Mouse (Mus musculus) stomach, embryonic 14.5 days (tissue): ENCODE measurements at regions not wholly inside any gene's neighbourhood (a gene's known extent, or its start where the extent isn't known, plus 50 kb on each side); places are given as distances from the start of the nearest gene placed in this dataset.
"Not testable (repeated sequence)": the region's sequence is repeated elsewhere in the genome, so short reads cannot be mapped to it uniquely, and the experiment has no call there.

Source experiments
- ATAC-seq: fragments of 200-750 bp; cut with Nextera tagmentation; 2 replicates; pipeline ENCODE4 v1.8.0; 2017; ENCODE audit warnings: low read depth, moderate TSS enrichment; ENCODE audit not compliant: insufficient number of reproducible peaks, insufficient read depth, low FRiP score
- H3K27ac ChIP-seq: fragments of 300-500 bp; sonication (generic); 2 replicates; pipeline ENCODE4 v1.5.1; 2014; ENCODE audit warnings: mild to moderate bottlenecking, low read length, moderate library complexity, mixed read lengths
- H3K27me3 ChIP-seq: fragments of 300-500 bp; sonication (generic); 2 replicates; pipeline ENCODE4 v1.6.1; 2014; ENCODE audit warnings: low read length, control low read depth, mixed read lengths; ENCODE audit not compliant: control insufficient read depth, insufficient read depth
- H3K36me3 ChIP-seq: fragments of 300-500 bp; sonication (generic); 2 replicates; pipeline ENCODE4 v1.6.1; 2014; ENCODE audit warnings: mild to moderate bottlenecking, control low read depth, low read length, moderate library complexity, mixed read lengths; ENCODE audit not compliant: control insufficient read depth, insufficient read depth
- H3K4me1 ChIP-seq: fragments of 300-500 bp; sonication (generic); 2 replicates; pipeline ENCODE4 v1.6.1; 2014; ENCODE audit warnings: low read length, control low read depth, mixed read lengths; ENCODE audit not compliant: control insufficient read depth, insufficient read depth
- H3K4me2 ChIP-seq: fragments of 300-500 bp; sonication (generic); replicated peaks from 2 replicates; pipeline ENCODE4 v1.6.1; 2014; ENCODE audit warnings: low read depth, low read length, control low read depth
- H3K4me3 ChIP-seq: fragments of 300-500 bp; sonication (generic); 2 replicates; pipeline ENCODE4 v1.5.1; 2014; ENCODE audit warnings: low read depth, low read length, control low read depth
- H3K9ac ChIP-seq: fragments of 300-500 bp; sonication (generic); replicated peaks from 2 replicates; pipeline ENCODE4 v1.6.1; 2014; ENCODE audit warnings: low read depth, mild to moderate bottlenecking, control low read depth, low read length, moderate library complexity, mixed read lengths
- H3K9me3 ChIP-seq: fragments of 300-500 bp; sonication (generic); 2 replicates; pipeline ENCODE4 v1.6.1; 2016; ENCODE audit warnings: low read depth, low read length, control low read depth; ENCODE audit not compliant: control insufficient read depth
- WGBS: fragments of 180-500 bp; shearing (Covaris S2); extraction: QIAGEN DNeasy Blood & Tissue Kit; methylation state at CpG from one replicate; pipeline ENCODE4 v1.1.7; 2014; 5-methylcytosine and 5-hydroxymethylcytosine counted together

- H3K4me3 ChIP-seq = no peak overlapping the region
- H3K9me3 ChIP-seq = no peaks in the 10 kb centered on the region
- no peaks in the 10 kb centered on the region for H3K36me3 ChIP-seq
- no peaks in the 10 kb centered on the region for H3K4me1 ChIP-seq
- no peak overlapping the region for H3K4me2 ChIP-seq
- H3K9ac ChIP-seq = no peak overlapping the region
- no peaks in the 10 kb centered on the region for H3K27me3 ChIP-seq
- 81% methylated on average over 10 of the region's 10 CpGs for WGBS
- ATAC-seq = no peak
- no peak overlapping the region for H3K27ac ChIP-seq
These were observed 137.8 kb upstream of the Sfswap start for GRCm38 (mm10) chr5:129363189-129363588.

- H3K27ac ChIP-seq = no peak overlapping the region
- H3K27me3 ChIP-seq = no peaks in the 10 kb centered on the region
- no peak overlapping the region for H3K9ac ChIP-seq
- no peak for ATAC-seq
- H3K36me3 ChIP-seq = no peaks in the 10 kb centered on the region
- H3K4me1 ChIP-seq = no peaks in the 10 kb centered on the region
- H3K4me3 ChIP-seq = no peak overlapping the region
- no peaks in the 10 kb centered on the region for H3K9me3 ChIP-seq
- no peak overlapping the region for H3K4me2 ChIP-seq
- 74% methylated on average over 8 of the region's 8 CpGs for WGBS
These were observed 136.0 kb upstream of the Sfswap start for GRCm38 (mm10) chr5:129365026-129365425.

- H3K9me3 ChIP-seq = no peaks in the 10 kb centered on the region
- no peaks in the 10 kb centered on the region for H3K27me3 ChIP-seq
- no peak for ATAC-seq
- H3K36me3 ChIP-seq = no peaks in the 10 kb centered on the region
- 70% methylated on average over 13 of the region's 13 CpGs for WGBS
- no peaks in the 10 kb centered on the region for H3K4me1 ChIP-seq
- no peak overlapping the region for H3K9ac ChIP-seq
- H3K27ac ChIP-seq = no peak overlapping the region
- no peak overlapping the region for H3K4me2 ChIP-seq
- H3K4me3 ChIP-seq = no peak overlapping the region
These were observed 133.8 kb upstream of the Sfswap start for GRCm38 (mm10) chr5:129367266-129367665.

GRCm38 (mm10) chr5:129380861-129381260 is 120.2 kb upstream of the Sfswap start:
- Histone ChIP-seq H3K4me3 (no peak overlapping the region), H3K36me3 (no peaks in the 10 kb centered on the region), H3K27ac (no peak overlapping the region), H3K4me1 (no peaks in the 10 kb centered on the region), H3K9ac (no peak overlapping the region), H3K9me3 (peaks cover 3% of the 10 kb centered on the region; the same call in 1 of the 2 replicates), H3K4me2 (no peak overlapping the region), H3K27me3 (no peaks in the 10 kb centered on the region)
- WGBS = 91% methylated on average over 7 of the region's 7 CpGs
- ATAC-seq = no peak

- no peaks in the 10 kb centered on the region for H3K36me3 ChIP-seq
- 90% methylated on average over 8 of the region's 8 CpGs for WGBS
- no peaks in the 10 kb centered on the region for H3K4me1 ChIP-seq
- no peak overlapping the region for H3K9ac ChIP-seq
- no peak overlapping the region for H3K4me3 ChIP-seq
- no peak for ATAC-seq
- no peak overlapping the region for H3K4me2 ChIP-seq
- H3K27me3 ChIP-seq = no peaks in the 10 kb centered on the region
- no peaks in the 10 kb centered on the region for H3K9me3 ChIP-seq
- H3K27ac ChIP-seq = no peak overlapping the region
These were observed 116.0 kb upstream of the Sfswap start for GRCm38 (mm10) chr5:129384976-129385375.

GRCm38 (mm10) chr5:129385965-129386643 is 114.9 kb upstream of the Sfswap start:
- not testable (repeated sequence) for H3K36me3 ChIP-seq, H3K27ac ChIP-seq, H3K9me3 ChIP-seq, H3K9ac ChIP-seq, H3K4me1 ChIP-seq, H3K4me2 ChIP-seq, H3K27me3 ChIP-seq, H3K4me3 ChIP-seq
- peak; percentile 79 for ATAC-seq
- 59% methylated on average over 2 of the region's 7 CpGs for WGBS

- not testable (repeated sequence) for H3K4me3 ChIP-seq, H3K9ac ChIP-seq, H3K27me3 ChIP-seq, H3K36me3 ChIP-seq, H3K9me3 ChIP-seq, H3K4me1 ChIP-seq, H3K4me2 ChIP-seq, H3K27ac ChIP-seq
- peak; percentile 89 for ATAC-seq
- WGBS = no CpG with 5 or more reads among the region's 8 CpGs
These were observed 114.3 kb upstream of the Sfswap start for GRCm38 (mm10) chr5:129386671-129387070.

GRCm38 (mm10) chr5:129387301-129387700 is 113.7 kb upstream of the Sfswap start:
- H3K4me2 ChIP-seq = no peak overlapping the region
- H3K9ac ChIP-seq = no peak overlapping the region
- H3K27ac ChIP-seq = no peak overlapping the region
- no peaks in the 10 kb centered on the region for H3K27me3 ChIP-seq
- H3K4me3 ChIP-seq = no peak overlapping the region
- H3K4me1 ChIP-seq = no peaks in the 10 kb centered on the region
- no peaks in the 10 kb centered on the region for H3K36me3 ChIP-seq
- no peak for ATAC-seq
- no peaks in the 10 kb centered on the region for H3K9me3 ChIP-seq
- WGBS = 70% methylated on average over 3 of the region's 3 CpGs

GRCm38 (mm10) chr5:129390921-129391371 is 110.1 kb upstream of the Sfswap start:
- no peak overlapping the region for H3K4me3 ChIP-seq
- no peaks in the 10 kb centered on the region for H3K36me3 ChIP-seq
- H3K4me2 ChIP-seq = no peak overlapping the region
- WGBS = 59% methylated on average over 4 of the region's 4 CpGs
- H3K4me1 ChIP-seq = no peaks in the 10 kb centered on the region
- no peak overlapping the region for H3K27ac ChIP-seq
- no peaks in the 10 kb centered on the region for H3K27me3 ChIP-seq
- no peak overlapping the region for H3K9ac ChIP-seq
- no peaks in the 10 kb centered on the region for H3K9me3 ChIP-seq
- no peak for ATAC-seq
